Mouse (Mus musculus) forebrain, embryonic 12.5 days (tissue): ENCODE data around the gene Fbxo3. TPM values are rescaled to one million over a fixed set of nuclear protein-coding genes. Genes with fewer than 3 reads are reported as not detected.
A peak's percentile ranks its signal among the peaks of the same experiment; 100 is the strongest.
"Not testable (repeated sequence)": the region's sequence is repeated elsewhere in the genome, so short reads cannot be mapped to it uniquely, and the experiment has no call there.

Experiments
- ATAC-seq: fragments of 200-750 bp; cut with Nextera tagmentation; 2 replicates; pipeline ENCODE4 v1.8.0; 2017; ENCODE audit warnings: moderate TSS enrichment; ENCODE audit not compliant: low FRiP score
- H3K27ac ChIP-seq: fragments of 300-500 bp; sonication (generic); 2 replicates; pipeline ENCODE4 v1.5.1; 2016; ENCODE audit warnings: mild to moderate bottlenecking
- H3K27me3 ChIP-seq: fragments of 300-500 bp; sonication (generic); 2 replicates; pipeline ENCODE4 v1.6.1; 2016; ENCODE audit warnings: mild to moderate bottlenecking
- H3K36me3 ChIP-seq: fragments of 300-500 bp; sonication (generic); replicated peaks from 2 replicates; pipeline ENCODE4 v1.6.1; 2016; ENCODE audit warnings: mild to moderate bottlenecking
- H3K4me1 ChIP-seq: fragments of 300-500 bp; sonication (generic); 2 replicates; pipeline ENCODE4 v1.6.1; 2016
- H3K4me2 ChIP-seq: fragments of 300-500 bp; sonication (generic); 2 replicates; pipeline ENCODE4 v1.6.1; 2016; ENCODE audit warnings: mild to moderate bottlenecking, moderate library complexity
- H3K4me3 ChIP-seq: fragments of 300-500 bp; sonication (generic); replicated peaks from 2 replicates; pipeline ENCODE4 v1.5.1; 2016; ENCODE audit warnings: mild to moderate bottlenecking
- H3K9ac ChIP-seq: fragments of 300-500 bp; sonication (generic); 2 replicates; pipeline ENCODE4 v1.6.1; 2016; ENCODE audit warnings: mild to moderate bottlenecking
- H3K9me3 ChIP-seq: fragments of 300-500 bp; sonication (generic); 2 replicates; pipeline ENCODE4 v1.6.1; 2016
- WGBS: fragments of 180-500 bp; shearing (Covaris S2); methylation state at CpG from one replicate; pipeline ENCODE4 v1.1.7; 2016; 5-methylcytosine and 5-hydroxymethylcytosine counted together
- polyA plus RNA-seq: library from polyadenylated mRNA; unstranded; fragments of >200 nt; fragmentation: Nextera tagmentation; extraction: Ambion mirVana; gene quantifications from 2 replicates; pipeline ENCODE4 v1.2.1, GENCODE M21; 2016

The Fbxo3 gene
- polyA plus RNA-seq, 1 experiment from 2014 or later = 56.3 TPM

- WGBS = 88% methylated on average over 7 of the region's 7 CpGs
- Histone ChIP-seq H3K9me3 (no peaks in the 10 kb centered on the region), H3K27ac (no peak overlapping the region), H3K4me1 (no peaks in the 10 kb centered on the region), H3K9ac (no peak overlapping the region), H3K4me3 (no peak overlapping the region), H3K4me2 (no peak overlapping the region), H3K36me3 (no peaks in the 10 kb centered on the region), H3K27me3 (peaks cover 6% of the 10 kb centered on the region; the same call in 1 of the 2 replicates)
- no peak for ATAC-seq
Measured at GRCm38 (mm10) chr2:104007793-104008519, 19.6 kb upstream of the Fbxo3 start.

GRCm38 (mm10) chr2:104008853-104009252 lies 18.7 kb upstream of the Fbxo3 start:
- not testable (repeated sequence) for H3K4me3 ChIP-seq, H3K4me2 ChIP-seq, H3K9ac ChIP-seq, H3K4me1 ChIP-seq, ATAC-seq, H3K9me3 ChIP-seq, H3K27ac ChIP-seq, H3K36me3 ChIP-seq, H3K27me3 ChIP-seq
- 93% methylated on average over 3 of the region's 3 CpGs for WGBS

- Histone ChIP-seq H3K9ac (no peak overlapping the region), H3K4me1 (no peaks in the 10 kb centered on the region), H3K4me3 (no peak overlapping the region), H3K27me3 (no peaks in the 10 kb centered on the region), H3K9me3 (no peaks in the 10 kb centered on the region), H3K36me3 (no peaks in the 10 kb centered on the region), H3K4me2 (no peak overlapping the region), H3K27ac (no peak overlapping the region)
- WGBS = 84% methylated on average over 7 of the region's 7 CpGs
- ATAC-seq = no peak
Measured at GRCm38 (mm10) chr2:104023096-104023495, 4.4 kb upstream of the Fbxo3 start.

DNA sequence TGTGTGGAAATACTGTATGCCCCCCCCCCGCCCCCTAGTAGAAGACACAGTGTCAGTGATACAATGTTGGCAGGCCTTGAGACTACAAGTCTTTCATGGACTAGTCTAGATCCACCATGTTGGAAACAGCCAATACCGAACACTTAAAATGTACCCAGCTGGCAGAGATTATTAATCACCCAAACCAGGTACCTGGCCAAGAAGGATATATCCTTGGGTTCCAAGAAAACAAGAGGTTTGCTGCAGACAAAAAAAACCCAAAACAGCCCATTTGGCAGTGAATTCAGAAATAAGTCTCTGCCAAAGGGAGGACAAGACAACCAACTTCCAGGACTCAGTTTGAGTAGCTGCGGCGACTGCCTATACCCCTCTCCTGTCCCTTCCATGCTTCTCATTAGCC lies 2.9 kb upstream of the Fbxo3 start:
- no peak for ATAC-seq
- Histone ChIP-seq H3K27ac (no peak overlapping the region), H3K4me3 (no peak overlapping the region), H3K9me3 (no peaks in the 10 kb centered on the region), H3K27me3 (no peaks in the 10 kb centered on the region), H3K9ac (no peak overlapping the region), H3K36me3 (no peaks in the 10 kb centered on the region), H3K4me2 (no peak overlapping the region), H3K4me1 (peaks cover 13% of the 10 kb centered on the region)
- WGBS = 93% methylated on average over 4 of the region's 4 CpGs

DNA sequence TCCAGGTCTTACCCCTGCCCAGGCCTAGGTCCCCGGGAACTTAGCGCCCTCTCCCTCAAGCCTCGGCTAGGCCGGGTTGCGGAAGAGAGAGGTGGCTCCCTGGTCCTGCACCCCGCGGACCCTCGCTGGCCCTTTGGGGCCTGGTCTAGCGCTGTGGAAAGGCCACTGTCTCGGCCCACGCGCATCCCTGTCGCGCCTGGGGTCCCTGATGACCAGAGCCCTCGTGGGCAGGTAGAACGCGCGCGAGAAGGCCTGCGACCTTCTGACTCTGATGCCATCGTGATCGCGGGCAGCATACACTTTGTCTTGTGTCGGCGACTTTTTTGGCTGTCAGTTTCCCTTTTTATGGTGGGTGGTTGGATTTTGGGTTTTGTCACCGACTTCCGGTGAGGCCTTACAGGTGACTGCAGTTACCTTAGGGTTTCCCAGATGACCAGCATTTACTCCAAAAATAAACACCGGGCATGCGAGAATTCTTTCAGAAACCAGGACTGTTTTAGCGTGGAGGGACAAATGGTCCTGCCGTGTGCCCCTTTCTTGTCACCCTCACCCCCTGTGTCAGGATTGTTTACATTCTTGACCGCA lies 710 bp downstream of the Fbxo3 start, which contains the start of gene 4931422A03Rik:
TSS of gene 4931422A03Rik (minus strand) at position 223 of the 585 bp plus-strand sequence.
- Histone ChIP-seq H3K9me3 (no peaks in the 10 kb centered on the region), H3K27ac (peak within 1 kb of the TSS; percentile 59; the same call in 1 of the 2 replicates), H3K27me3 (no peaks in the 10 kb centered on the region), H3K4me2 (peak within 1 kb of the TSS; percentile 83), H3K9ac (peak within 1 kb of the TSS; percentile 95), H3K4me3 (peak within 1 kb of the TSS; percentile 93), H3K4me1 (peaks cover 16% of the 10 kb centered on the region), H3K36me3 (0 out of 2 replicates have a peak, but pooled peaks cover 5% of the 10 kb centered on the region)
- peak; percentile 73 for ATAC-seq
- WGBS = 2% methylated on average over 32 of the region's 32 CpGs

DNA sequence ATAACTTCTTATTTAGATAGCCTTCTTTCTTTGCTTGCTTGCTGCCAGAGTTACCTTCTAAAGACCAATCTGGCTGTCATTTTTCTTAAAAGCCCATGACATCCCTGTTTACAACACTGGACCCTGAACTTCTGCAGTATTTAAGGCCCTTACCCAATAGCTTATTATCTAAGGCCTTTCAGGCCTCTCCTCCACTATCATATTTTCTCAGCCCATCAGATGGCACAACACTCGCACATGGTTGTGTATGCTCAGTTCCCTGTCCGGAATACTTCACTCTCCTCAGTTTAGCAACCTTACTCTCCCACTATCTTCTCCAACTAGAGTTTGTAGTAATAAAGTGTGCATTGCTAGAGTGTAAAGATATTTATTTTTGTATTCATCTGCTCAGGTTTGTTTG lies 1.6 kb downstream of the Fbxo3 start:
- peaks cover 16% of the 10 kb centered on the region for H3K4me1 ChIP-seq
- H3K9ac ChIP-seq = 0 out of 2 replicates have a peak overlapping the region, but pooled peaks have one; percentile 95
- H3K4me2 ChIP-seq = peak overlapping the region; percentile 83
- no peak for ATAC-seq
- no peaks in the 10 kb centered on the region for H3K27me3 ChIP-seq
- H3K27ac ChIP-seq = no peak overlapping the region
- WGBS = 84% methylated on average over 2 of the region's 2 CpGs
- H3K4me3 ChIP-seq = peak overlapping the region; percentile 93; the same call in 1 of the 2 replicates
- H3K36me3 ChIP-seq = peaks cover 5% of the 10 kb centered on the region; the same call in 1 of the 2 replicates
- no peaks in the 10 kb centered on the region for H3K9me3 ChIP-seq

- Histone ChIP-seq H3K27ac (no peak overlapping the region), H3K36me3 (peaks cover 8% of the 10 kb centered on the region; the same call in 1 of the 2 replicates), H3K9ac (no peak overlapping the region), H3K4me3 (no peak overlapping the region), H3K4me2 (no peak overlapping the region), H3K27me3 (no peaks in the 10 kb centered on the region), H3K4me1 (peaks cover 16% of the 10 kb centered on the region), H3K9me3 (no peaks in the 10 kb centered on the region)
- WGBS = 84% methylated on average over 3 of the region's 3 CpGs
- no peak for ATAC-seq
Measured at GRCm38 (mm10) chr2:104030381-104030780, 2.9 kb downstream of the Fbxo3 start.

- 88% methylated on average over 3 of the region's 3 CpGs for whole genome bisulfite sequencing
- Histone ChIP-seq H3K9ac (no peak overlapping the region), H3K4me1 (peaks cover 16% of the 10 kb centered on the region), H3K27me3 (no peaks in the 10 kb centered on the region), H3K4me3 (no peak overlapping the region), H3K9me3 (no peaks in the 10 kb centered on the region), H3K4me2 (no peak overlapping the region), H3K27ac (no peak overlapping the region), H3K36me3 (peaks cover 15% of the 10 kb centered on the region)
- ATAC-seq = no peak
Measured at GRCm38 (mm10) chr2:104032056-104032455, 4.5 kb downstream of the Fbxo3 start.

DNA sequence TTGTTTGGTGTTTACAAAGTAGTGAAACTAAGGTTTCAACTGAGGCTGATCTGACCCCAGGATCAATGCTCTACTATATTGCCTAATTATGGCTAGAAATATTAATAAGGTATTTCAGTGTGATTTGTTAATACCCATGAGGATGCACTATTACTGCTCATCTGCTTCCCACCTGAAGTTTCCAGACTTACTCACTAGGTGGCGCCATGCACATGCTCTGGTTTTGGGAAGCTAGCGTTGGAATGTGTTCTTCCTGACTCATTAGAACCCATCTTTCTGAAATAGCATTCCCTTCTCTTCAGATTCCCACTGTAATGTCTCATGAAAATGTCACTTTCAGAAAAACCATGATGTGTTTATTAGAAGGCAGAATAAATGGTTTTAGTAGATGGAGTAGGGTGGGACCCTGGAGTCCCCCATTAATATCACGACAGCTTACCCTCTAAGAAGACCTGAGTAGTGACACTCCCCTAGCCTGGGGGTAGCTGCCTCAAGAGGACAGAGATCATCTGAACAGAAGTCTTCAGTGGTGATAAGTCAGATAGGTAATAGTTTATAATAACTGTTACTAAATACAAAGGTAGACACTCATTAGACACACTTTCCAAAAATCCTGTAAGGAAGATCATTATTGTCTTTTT lies 7.4 kb downstream of the Fbxo3 start:
- no peak overlapping the region for H3K27ac ChIP-seq
- H3K4me2 ChIP-seq = no peak overlapping the region
- H3K27me3 ChIP-seq = no peaks in the 10 kb centered on the region
- H3K4me1 ChIP-seq = peaks cover under 1% of the 10 kb centered on the region; the same call in 1 of the 2 replicates
- no peaks in the 10 kb centered on the region for H3K9me3 ChIP-seq
- peaks cover 23% of the 10 kb centered on the region for H3K36me3 ChIP-seq
- no peak overlapping the region for H3K4me3 ChIP-seq
- 0 out of 2 replicates have a peak, but pooled peaks have one; percentile 23 for ATAC-seq
- H3K9ac ChIP-seq = no peak overlapping the region
- 34% methylated on average over 3 of the region's 3 CpGs for WGBS

GRCm38 (mm10) chr2:104035595-104035994 lies 8.1 kb downstream of the Fbxo3 start:
- H3K9ac ChIP-seq = no peak overlapping the region
- no peaks in the 10 kb centered on the region for H3K27me3 ChIP-seq
- H3K9me3 ChIP-seq = no peaks in the 10 kb centered on the region
- H3K4me1 ChIP-seq = no peaks in the 10 kb centered on the region
- ATAC-seq = no peak
- peaks cover 23% of the 10 kb centered on the region for H3K36me3 ChIP-seq
- H3K27ac ChIP-seq = no peak overlapping the region
- 86% methylated on average over 6 of the region's 6 CpGs for WGBS
- no peak overlapping the region for H3K4me2 ChIP-seq
- no peak overlapping the region for H3K4me3 ChIP-seq

DNA sequence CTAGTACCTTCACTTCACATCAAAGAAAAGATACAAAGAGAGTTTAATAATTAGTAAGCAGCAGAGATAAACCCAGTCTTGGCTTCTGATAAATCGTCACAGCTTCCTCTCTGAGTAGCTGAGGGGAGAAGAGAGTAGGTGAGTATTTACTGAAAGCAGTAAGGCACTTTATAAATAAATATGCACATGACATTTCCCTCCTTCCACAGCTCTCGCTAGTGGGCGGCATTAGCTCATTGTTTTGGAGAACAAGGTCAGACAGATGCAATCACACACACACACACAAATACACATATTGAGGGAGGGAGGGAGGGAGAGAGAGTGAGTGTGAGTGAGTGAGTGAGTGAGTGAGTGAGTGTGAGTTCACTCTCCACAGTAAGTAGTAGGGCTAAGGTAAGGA lies 8.8 kb downstream of the Fbxo3 start:
- 66% methylated on average over 3 of the region's 3 CpGs for WGBS
- Histone ChIP-seq H3K4me1 (no peaks in the 10 kb centered on the region), H3K9ac (no peak overlapping the region), H3K4me2 (no peak overlapping the region), H3K27ac (no peak overlapping the region), H3K27me3 (no peaks in the 10 kb centered on the region), H3K9me3 (no peaks in the 10 kb centered on the region), H3K4me3 (no peak overlapping the region), H3K36me3 (peaks cover 23% of the 10 kb centered on the region)
- no peak for ATAC-seq

GRCm38 (mm10) chr2:104038236-104038635 lies 10.7 kb downstream of the Fbxo3 start:
- Histone ChIP-seq H3K36me3 (peaks cover 18% of the 10 kb centered on the region), H3K4me2 (no peak overlapping the region), H3K9ac (no peak overlapping the region), H3K4me3 (no peak overlapping the region), H3K4me1 (no peaks in the 10 kb centered on the region), H3K27me3 (no peaks in the 10 kb centered on the region), H3K9me3 (no peaks in the 10 kb centered on the region), H3K27ac (no peak overlapping the region)
- ATAC-seq = no peak
- WGBS = 83% methylated on average over 2 of the region's 2 CpGs
